Mouse (Mus musculus): ENCODE results near the gene Adat1. TPM values are rescaled to one million over a fixed set of nuclear protein-coding genes. Genes with fewer than 3 reads are reported as not detected.

Adat1 gene
- polyA plus RNA-seq, 1 experiment = 0.91 TPM

DNA sequence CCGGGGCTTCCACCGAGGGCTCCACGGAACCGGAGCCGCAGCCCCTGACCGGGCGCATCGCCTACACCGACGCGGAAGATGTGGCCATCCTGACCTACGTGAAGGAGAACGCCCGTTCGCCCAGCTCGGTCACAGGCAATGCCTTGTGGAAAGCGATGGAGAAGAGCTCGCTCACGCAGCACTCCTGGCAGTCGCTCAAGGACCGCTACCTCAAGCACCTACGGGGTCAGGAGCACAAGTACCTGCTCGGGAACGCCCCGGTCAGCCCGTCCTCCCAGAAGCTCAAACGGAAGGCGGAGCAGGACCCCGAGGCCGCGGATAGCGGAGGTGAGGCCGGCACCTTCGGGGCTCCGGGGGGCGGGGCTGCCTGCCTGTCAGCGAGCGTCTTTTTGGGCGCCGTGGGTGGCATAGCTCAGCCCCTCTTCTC is 19.7 kb upstream of the Adat1 start:
- peak overlapping the region; percentile 65 for H3K27ac ChIP-seq (ENCODE audit: insufficient read depth, low read depth, low read length)
- peaks cover 5% of the 10 kb centered on the region for H3K4me1 ChIP-seq (ENCODE audit: control insufficient read depth, insufficient read depth, insufficient read length, low read length)
- no peaks in the 10 kb centered on the region for H3K27me3 ChIP-seq (ENCODE audit: control insufficient read depth, insufficient read depth, low read length)
- no peak for TF ChIP-seq CTCF (IDR thresholded peaks at IDR 0.05; ENCODE audit: extremely low read depth, insufficient read length, insufficient replicate concordance, low read depth, low read length)
- TF ChIP-seq POLR2A (IDR thresholded peaks at IDR 0.05; ENCODE audit: low read depth, low read length) = no peak
- H3K36me3 ChIP-seq (ENCODE audit: control insufficient read depth, insufficient read depth, low read length) = peaks cover 5% of the 10 kb centered on the region; the same call in 1 of the 2 replicates
- WGBS = under 1% methylated on average over 40 of the region's 40 CpGs
- H3K4me3 ChIP-seq (ENCODE audit: low read depth, low read length) = peak overlapping the region; percentile 88

GRCm38 (mm10) chr8:112010997-112011815 is 19.1 kb upstream of the Adat1 start, which contains the start of the genes Kars and Terf2ip:
Kars (minus strand) TSS chr8:112011323.
Terf2ip (plus strand) TSS chr8:112011398.
- WGBS = under 1% methylated on average over 61 of the region's 61 CpGs
- H3K36me3 ChIP-seq (ENCODE audit: control insufficient read depth, insufficient read depth, low read length) = peaks cover 7% of the 10 kb centered on the region
- H3K4me1 ChIP-seq (ENCODE audit: control insufficient read depth, insufficient read depth, insufficient read length, low read length) = peaks cover 5% of the 10 kb centered on the region
- peak within 1 kb of the TSS; percentile 65 for H3K27ac ChIP-seq (ENCODE audit: insufficient read depth, low read depth, low read length)
- TF ChIP-seq CTCF (IDR thresholded peaks at IDR 0.05; ENCODE audit: extremely low read depth, insufficient read length, insufficient replicate concordance, low read depth, low read length) (no peak), POLR2A (IDR thresholded peaks at IDR 0.05; ENCODE audit: low read depth, low read length) (peak; percentile 79; the same call in 1 of the 2 replicates)
- H3K4me3 ChIP-seq (ENCODE audit: low read depth, low read length) = peak within 1 kb of the TSS; percentile 88
- H3K27me3 ChIP-seq (ENCODE audit: control insufficient read depth, insufficient read depth, low read length) = no peaks in the 10 kb centered on the region

DNA sequence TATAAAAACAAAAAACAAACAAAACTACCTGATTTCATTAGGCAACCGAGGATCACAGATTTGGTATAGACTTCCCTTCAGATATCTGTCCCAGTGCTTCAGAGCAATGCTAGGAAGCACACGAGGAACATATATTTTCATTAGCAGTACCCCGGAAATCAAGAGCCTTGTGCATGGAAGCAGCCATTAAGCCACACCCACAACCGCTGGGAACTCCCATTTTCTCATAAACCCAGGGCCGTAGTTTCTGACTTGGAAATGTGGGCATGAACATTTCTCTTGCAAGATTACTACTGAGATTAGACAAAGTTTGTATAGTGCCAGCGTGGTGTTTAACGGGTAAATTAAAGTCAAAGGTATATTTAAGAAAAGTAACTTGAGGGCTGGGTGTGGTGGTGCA is 17.5 kb upstream of the Adat1 start:
- Histone ChIP-seq H3K27me3 (ENCODE audit: control insufficient read depth, insufficient read depth, low read length) (no peaks in the 10 kb centered on the region), H3K4me1 (ENCODE audit: control insufficient read depth, insufficient read depth, insufficient read length, low read length) (peaks cover 5% of the 10 kb centered on the region), H3K36me3 (ENCODE audit: control insufficient read depth, insufficient read depth, low read length) (peaks cover 13% of the 10 kb centered on the region), H3K4me3 (ENCODE audit: low read depth, low read length) (no peak overlapping the region), H3K27ac (ENCODE audit: insufficient read depth, low read depth, low read length) (no peak overlapping the region)
- WGBS = 84% methylated on average over 7 of the region's 7 CpGs
- TF ChIP-seq CTCF (IDR thresholded peaks at IDR 0.05; ENCODE audit: extremely low read depth, insufficient read length, insufficient replicate concordance, low read depth, low read length) (no peak), POLR2A (IDR thresholded peaks at IDR 0.05; ENCODE audit: low read depth, low read length) (no peak)

DNA sequence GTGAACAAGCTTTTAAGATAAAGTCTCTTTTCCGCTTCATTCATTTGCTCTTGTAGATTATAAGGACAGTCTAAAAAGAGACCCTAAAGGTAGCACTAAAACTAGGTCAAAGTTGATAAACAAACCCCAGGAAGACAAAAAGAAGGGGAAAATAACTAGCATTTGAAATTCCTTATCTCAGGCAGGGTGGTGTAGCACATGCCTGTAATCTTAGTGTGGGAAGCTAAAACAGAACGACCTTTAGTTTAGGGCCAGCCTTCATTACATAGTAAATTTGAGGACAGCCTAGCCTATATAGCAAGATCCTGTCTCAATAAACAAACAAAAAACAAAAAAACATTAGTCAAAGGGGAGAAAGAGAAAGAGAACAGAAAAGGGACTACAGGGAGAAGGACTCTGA is 15.6 kb upstream of the Adat1 start:
- TF ChIP-seq CTCF (IDR thresholded peaks at IDR 0.05; ENCODE audit: extremely low read depth, insufficient read length, insufficient replicate concordance, low read depth, low read length) (no peak), POLR2A (IDR thresholded peaks at IDR 0.05; ENCODE audit: low read depth, low read length) (no peak)

GRCm38 (mm10) chr8:112005601-112006000 is 13.5 kb upstream of the Adat1 start:
- H3K36me3 ChIP-seq (ENCODE audit: control insufficient read depth, insufficient read depth, low read length) = peaks cover 48% of the 10 kb centered on the region
- no peaks in the 10 kb centered on the region for H3K4me1 ChIP-seq (ENCODE audit: control insufficient read depth, insufficient read depth, insufficient read length, low read length)
- no peak overlapping the region for H3K4me3 ChIP-seq (ENCODE audit: low read depth, low read length)
- no peak overlapping the region for H3K27ac ChIP-seq (ENCODE audit: insufficient read depth, low read depth, low read length)
- 89% methylated on average over 6 of the region's 6 CpGs for WGBS
- TF ChIP-seq CTCF (IDR thresholded peaks at IDR 0.05; ENCODE audit: extremely low read depth, insufficient read length, insufficient replicate concordance, low read depth, low read length) = no peak
- no peak for TF ChIP-seq POLR2A (IDR thresholded peaks at IDR 0.05; ENCODE audit: low read depth, low read length)
- no peaks in the 10 kb centered on the region for H3K27me3 ChIP-seq (ENCODE audit: control insufficient read depth, insufficient read depth, low read length)

More for the DNA sequence above, 15.6 kb upstream of the Adat1 start:
- WGBS = 74% methylated on average over 2 of the region's 2 CpGs
- Histone ChIP-seq H3K36me3 (ENCODE audit: control insufficient read depth, insufficient read depth, low read length) (peaks cover 27% of the 10 kb centered on the region), H3K27me3 (ENCODE audit: control insufficient read depth, insufficient read depth, low read length) (no peaks in the 10 kb centered on the region), H3K27ac (ENCODE audit: insufficient read depth, low read depth, low read length) (no peak overlapping the region), H3K4me3 (ENCODE audit: low read depth, low read length) (no peak overlapping the region), H3K4me1 (ENCODE audit: control insufficient read depth, insufficient read depth, insufficient read length, low read length) (no peaks in the 10 kb centered on the region)

DNA sequence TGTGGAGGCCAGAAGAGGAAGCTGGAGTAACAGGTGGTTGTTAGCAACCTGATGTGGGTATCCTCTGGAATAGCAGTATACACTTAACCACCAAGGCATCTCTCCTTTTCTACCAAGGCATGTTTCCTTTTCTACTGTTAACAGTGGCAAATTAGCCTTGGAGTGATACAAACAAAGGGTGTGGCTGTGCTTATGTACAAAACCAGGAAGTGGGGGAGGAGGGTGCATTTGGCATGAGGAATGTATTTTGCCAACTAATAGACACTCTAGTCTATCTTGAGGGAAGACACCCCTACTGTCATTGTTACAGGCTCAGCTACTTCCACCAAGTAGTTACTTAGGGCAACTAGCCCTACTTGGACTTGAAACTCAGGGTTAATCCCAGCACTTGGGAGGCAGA is 12.7 kb upstream of the Adat1 start:
- no peak overlapping the region for H3K27ac ChIP-seq (ENCODE audit: insufficient read depth, low read depth, low read length)
- H3K36me3 ChIP-seq (ENCODE audit: control insufficient read depth, insufficient read depth, low read length) = peaks cover 56% of the 10 kb centered on the region
- no peak overlapping the region for H3K4me3 ChIP-seq (ENCODE audit: low read depth, low read length)
- no peaks in the 10 kb centered on the region for H3K27me3 ChIP-seq (ENCODE audit: control insufficient read depth, insufficient read depth, low read length)
- no peak for TF ChIP-seq CTCF (IDR thresholded peaks at IDR 0.05; ENCODE audit: extremely low read depth, insufficient read length, insufficient replicate concordance, low read depth, low read length)
- TF ChIP-seq POLR2A (IDR thresholded peaks at IDR 0.05; ENCODE audit: low read depth, low read length) = no peak
- H3K4me1 ChIP-seq (ENCODE audit: control insufficient read depth, insufficient read depth, insufficient read length, low read length) = no peaks in the 10 kb centered on the region

DNA sequence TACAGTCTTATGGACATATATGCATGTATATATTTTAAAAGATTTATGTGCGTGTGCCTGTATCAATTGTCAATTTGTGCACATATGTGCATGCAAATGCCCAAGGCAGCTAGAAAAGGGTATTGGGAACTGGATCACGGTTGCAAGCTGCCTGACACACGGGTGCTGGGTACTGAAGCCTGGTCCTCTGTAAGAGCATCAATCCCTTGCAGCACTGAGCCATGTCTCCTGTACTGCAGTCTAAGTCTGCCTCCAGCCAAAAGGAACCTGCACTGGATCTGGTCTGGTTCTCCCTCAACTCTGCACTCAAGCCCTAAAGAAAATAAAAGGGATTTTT is 569 bp upstream of the Adat1 start:
- TF ChIP-seq POLR2A (IDR thresholded peaks at IDR 0.05; ENCODE audit: low read depth, low read length) = no peak
- TF ChIP-seq CTCF (IDR thresholded peaks at IDR 0.05; ENCODE audit: extremely low read depth, insufficient read length, insufficient replicate concordance, low read depth, low read length) = no peak
- H3K4me1 ChIP-seq (ENCODE audit: control insufficient read depth, insufficient read depth, insufficient read length, low read length) = no peaks in the 10 kb centered on the region
- H3K27me3 ChIP-seq (ENCODE audit: control insufficient read depth, insufficient read depth, low read length) = no peaks in the 10 kb centered on the region
- WGBS = 66% methylated on average over 3 of the region's 3 CpGs
- H3K27ac ChIP-seq (ENCODE audit: insufficient read depth, low read depth, low read length) = no peak overlapping the region
- H3K36me3 ChIP-seq (ENCODE audit: control insufficient read depth, insufficient read depth, low read length) = peaks cover 40% of the 10 kb centered on the region
- H3K4me3 ChIP-seq (ENCODE audit: low read depth, low read length) = no peak overlapping the region

Measured in small intestine, adult 2 months (tissue).